Mouse (Mus musculus): ENCODE measurements at regions not wholly inside any gene's neighbourhood (a gene's known extent, or its start where the extent isn't known, plus 50 kb on each side); places are given as distances from the start of the nearest gene placed in this dataset.

DNA sequence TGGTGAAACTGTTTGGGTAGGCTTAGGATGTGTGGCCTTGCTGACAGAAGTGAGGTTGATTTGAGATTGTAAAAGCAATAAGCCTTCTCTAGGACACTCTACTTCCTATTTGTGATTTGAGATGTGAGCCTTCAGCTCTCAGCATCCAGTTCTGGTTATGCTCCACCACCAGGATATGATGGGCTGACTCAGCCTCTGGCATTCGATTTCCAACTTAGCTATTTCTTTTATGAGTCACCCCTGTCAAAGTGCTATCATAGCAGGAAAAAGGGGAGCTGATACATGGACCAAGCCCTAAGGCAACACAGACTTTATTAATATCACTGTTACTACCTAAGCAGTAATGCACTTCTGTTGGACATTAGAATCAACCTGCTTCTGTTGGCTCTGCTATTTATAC lies 310.2 kb upstream of the Ndst3 start:
- TF ChIP-seq CTCF (conservative IDR thresholded peaks at IDR 0.05; ENCODE audit: low read length) = no peak
- TF ChIP-seq NANOG (IDR thresholded peaks at IDR 0.05; ENCODE audit: borderline replicate concordance, low read length) = no peak
- no peak for TF ChIP-seq POU5F1 (IDR thresholded peaks at IDR 0.05; ENCODE audit: borderline replicate concordance, low read length)
